Mouse (Mus musculus) T-cell, adult 2 months (primary cell): ENCODE measurements around the gene Dscaml1.

ENCODE experiments used
- DNase-seq: peaks from one replicate; pipeline ENCODE4 v3.0.0; 2022; ENCODE audit warnings: low spot score

The Dscaml1 gene

DNA sequence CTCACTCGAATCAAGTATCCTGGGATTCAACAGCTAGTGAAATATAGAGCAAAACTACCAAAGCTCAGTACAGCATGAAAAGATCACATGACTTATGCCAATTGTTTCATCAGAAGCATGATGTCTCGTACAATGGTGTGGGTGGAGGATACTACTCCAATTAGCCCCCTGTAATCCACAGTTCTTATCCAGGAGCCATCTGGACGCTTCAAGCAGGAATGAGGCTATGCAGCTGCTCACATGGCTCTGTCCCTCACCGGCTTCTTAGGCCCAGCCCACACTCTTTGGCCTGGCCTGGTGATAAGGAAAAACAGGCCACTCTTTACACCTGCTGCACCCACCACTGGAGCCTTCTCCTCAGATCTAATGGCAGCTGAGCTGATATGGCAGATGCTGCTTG lies 208.6 kb downstream of the Dscaml1 start:
- DNase-seq = no peak

DNA sequence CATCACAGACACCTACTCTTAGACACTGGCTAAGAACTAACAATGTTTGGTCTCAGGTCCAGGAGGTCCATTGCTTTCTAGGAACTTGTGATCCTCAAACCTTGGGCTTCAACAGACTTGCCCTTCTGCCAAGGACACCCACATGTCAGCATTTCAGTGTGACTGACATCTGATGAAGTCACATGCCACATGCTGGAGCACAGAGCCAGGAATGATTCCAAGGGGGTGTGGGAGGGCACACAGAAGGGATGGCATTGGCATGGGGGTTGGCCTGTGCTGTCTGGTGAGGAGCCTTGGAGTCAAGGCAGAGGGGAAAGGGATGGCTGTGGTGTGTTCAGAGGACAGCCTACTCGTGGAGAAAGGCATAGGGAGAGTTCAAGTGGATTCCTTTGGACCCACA lies 210.9 kb downstream of the Dscaml1 start:
- DNase-seq = no peak

DNA sequence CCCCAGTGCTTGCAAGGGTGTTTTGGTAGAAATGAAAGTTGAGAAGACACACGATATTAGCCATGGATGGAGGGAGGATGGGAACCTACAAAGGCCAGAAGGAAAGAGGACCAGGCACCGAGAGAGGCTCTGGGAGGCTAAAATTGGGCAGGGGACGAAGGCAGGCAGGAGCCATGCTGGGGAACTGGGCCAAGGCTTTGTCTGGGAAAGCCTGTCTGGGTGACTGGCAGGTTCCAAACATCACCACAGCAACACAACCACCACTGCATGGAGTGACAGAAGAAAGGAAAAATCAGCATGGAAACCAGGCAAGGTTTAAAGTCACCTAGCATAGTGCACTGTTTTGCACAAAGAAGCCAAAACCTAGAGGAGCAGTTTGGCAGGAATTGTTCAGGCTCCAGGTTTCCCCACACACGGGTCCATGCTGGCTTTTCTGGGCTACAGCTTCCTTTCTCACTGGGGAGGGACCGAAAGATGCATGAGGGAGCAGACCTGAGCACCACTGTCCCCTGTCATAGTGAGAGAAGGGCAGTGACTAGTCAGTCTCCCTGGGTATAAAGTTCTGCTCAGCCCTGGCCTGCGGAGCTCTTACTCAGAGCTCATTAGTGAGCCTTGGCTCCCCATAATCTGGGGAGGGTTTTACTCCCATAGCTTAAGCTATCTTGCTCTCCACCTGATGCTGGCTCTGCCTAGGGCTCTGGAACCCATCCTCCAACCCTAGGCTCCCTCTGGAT lies 211.9 kb downstream of the Dscaml1 start:
- no peak for DNase-seq

DNA sequence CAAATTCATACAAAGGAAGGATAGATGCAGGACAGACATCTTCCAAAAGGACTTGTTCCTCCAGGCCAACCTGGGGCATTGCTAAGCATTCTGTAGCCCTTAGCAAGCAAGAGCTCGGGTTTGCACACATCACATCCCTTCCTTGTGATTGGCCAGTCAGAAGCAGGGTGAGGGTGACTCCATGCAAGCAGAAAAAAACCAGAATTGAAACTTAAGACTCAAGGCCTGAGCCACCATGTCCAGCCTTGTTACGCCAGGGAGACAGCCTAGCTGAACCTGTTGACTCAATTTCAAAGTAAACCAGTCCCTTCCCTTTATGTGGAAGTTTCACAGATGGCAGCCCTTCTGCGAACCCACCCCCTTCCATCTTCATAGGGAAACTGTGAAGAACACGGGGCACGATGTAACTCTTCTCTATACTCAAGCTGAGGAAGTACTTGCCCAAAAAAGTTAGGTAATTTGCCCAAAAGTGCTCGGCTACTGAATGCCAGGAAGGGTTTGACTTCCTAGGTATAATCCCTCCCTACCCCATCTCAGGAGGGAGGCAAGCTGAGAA lies 218.5 kb downstream of the Dscaml1 start:
- DNase-seq = no peak

DNA sequence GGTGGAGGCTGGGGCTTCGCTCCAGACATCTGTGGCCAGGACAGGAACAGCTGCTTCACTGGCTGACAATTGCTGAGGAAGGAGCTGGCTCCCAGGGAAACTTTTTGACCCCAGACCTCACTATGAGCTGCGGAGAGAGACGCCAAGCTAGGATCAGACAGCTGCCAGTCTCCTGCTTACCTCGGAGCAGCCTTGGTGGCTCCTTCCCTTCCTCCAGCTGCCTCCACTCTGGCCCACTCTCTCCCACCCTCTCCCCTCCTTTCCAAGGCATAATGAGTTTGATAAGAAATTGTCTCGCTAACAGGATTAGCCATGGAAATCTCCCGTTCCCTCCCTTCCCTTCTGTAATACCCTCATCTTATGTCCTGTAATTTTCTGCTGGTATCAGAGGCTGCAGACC lies 219.1 kb downstream of the Dscaml1 start:
- no peak for DNase-seq

DNA sequence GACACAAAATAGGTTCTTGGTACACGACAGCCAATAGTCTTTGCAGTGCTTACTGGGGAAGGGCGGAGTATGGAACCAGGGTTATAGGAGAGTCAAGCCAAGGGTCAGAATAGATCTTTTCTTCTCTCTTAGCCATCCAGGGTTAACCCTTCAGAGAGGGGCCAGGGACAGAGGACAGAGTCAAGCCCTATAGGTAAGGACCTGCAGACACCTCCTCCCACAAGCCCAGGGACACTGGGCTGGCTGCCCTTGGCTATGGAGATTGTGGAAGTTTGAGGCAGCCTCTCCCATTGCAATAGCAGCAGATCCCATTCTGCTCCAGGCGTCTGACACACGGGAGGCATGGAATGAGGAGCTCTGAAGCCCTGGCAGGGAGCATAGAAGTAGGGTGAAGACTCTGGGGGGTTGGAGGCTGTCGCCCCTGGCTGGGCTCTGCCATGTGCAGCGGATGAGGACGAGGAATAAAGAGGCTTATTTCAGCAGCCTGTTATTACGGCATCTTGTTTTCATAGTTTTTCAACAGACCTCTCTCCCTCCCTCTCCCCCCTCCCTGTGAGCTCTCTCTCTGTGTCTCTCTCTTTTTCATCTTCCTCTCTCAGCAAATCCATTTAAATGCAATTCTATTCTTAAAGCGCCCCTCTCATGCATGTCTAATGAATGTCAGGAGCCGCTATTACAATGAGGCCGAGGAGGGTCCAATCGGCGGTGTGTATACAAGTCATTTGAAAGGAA lies 224.8 kb downstream of the Dscaml1 start:
- no peak for DNase-seq

DNA sequence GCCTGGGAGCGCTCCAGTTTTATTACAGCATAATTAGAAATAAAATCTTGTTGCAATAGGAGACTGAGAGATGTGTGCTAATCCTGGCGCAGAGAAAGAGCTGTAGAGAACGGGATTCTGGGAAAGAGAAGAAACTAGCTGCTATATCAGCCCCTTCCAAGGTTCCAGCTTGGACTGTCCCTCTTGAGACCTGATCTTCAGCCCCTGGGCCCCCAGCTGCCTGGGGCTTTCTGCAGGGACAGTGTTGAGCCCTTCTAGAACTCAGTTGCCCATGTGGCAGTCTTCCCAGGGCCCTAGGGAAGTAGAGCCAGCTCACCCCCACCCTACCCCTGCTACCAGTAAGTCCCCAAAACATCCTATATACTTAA lies 225.4 kb downstream of the Dscaml1 start:
- DNase-seq = no peak

DNA sequence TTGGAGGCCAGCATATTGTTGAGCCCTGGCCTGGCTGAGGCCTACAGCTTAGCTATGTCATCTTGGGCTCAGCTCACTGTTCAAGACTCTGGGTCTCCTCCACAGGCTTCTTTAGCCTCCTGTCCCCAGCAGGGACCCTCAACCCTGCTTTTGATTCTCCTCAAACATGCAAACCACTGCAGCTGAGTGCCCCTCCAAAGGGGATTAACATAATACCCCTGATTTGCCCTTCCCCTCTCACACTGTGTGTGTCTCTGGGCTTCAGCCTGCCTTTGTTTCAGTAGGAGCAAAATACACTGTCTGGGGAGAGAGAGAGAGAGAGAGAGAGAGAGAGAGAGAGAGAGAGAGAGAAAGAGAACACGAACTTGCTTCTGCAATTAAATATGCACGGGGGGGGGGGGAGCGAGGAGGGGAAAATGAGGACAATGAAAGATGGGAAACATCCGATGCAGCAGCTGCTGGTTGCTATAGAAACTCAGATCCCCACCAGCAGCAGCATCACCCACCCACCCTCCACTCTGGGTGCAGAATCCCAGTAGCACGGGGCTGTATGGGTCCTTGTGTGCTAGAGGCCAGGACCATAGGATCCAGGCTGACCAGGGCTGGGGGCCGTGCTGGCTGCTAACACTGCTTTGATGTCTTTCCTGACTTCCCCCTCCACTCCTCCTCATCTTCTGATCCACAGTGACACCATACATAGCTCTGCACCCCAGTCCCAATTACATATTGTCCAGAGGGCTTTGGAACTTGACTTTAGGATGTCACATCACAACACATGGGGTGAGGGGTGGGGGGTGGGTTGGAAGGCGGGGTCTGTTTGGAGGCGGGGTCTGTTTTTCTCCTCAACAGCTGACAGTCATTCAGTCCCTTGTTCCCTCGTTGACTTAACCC lies 231.0 kb downstream of the Dscaml1 start:
- DNase-seq = no peak

DNA sequence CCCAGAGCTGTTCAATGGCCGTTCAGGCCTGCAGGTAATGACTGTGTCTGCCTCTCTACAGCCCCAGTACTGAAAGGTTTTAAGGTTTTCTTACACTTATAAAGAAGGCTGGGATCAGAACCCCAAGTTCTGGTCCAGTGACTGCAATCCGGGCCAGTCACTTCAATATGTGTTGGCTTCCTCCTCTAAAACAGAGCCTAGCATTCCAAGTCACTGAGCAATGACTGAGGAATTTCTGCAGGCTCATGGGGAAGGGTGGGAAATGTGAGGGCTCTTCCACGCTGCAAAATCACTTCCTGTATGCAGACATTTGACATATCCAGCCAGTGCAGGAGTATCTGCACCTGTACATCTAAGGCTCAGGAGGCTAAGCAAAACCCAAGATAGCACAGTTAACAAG lies 233.8 kb downstream of the Dscaml1 start:
- DNase-seq = no peak

DNA sequence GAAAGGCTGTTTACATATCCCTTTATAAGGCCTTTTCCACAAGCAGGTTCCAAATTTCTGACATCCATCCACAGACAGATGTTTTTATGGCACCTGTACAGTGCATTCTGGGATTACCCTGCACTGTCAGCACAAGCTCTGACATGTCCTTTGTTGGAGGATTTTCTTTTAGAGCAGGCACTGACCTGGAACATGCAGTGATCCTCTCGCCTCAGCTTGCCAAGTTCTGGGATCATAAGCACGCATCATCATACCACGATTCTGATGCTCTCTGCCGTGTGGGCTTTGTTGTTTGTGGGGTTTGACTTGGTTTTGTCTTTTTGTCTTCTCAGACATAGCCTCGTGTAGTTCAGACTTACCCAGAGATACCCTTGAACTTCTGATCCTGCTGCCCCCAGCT lies 236.0 kb downstream of the Dscaml1 start:
- DNase-seq = no peak

DNA sequence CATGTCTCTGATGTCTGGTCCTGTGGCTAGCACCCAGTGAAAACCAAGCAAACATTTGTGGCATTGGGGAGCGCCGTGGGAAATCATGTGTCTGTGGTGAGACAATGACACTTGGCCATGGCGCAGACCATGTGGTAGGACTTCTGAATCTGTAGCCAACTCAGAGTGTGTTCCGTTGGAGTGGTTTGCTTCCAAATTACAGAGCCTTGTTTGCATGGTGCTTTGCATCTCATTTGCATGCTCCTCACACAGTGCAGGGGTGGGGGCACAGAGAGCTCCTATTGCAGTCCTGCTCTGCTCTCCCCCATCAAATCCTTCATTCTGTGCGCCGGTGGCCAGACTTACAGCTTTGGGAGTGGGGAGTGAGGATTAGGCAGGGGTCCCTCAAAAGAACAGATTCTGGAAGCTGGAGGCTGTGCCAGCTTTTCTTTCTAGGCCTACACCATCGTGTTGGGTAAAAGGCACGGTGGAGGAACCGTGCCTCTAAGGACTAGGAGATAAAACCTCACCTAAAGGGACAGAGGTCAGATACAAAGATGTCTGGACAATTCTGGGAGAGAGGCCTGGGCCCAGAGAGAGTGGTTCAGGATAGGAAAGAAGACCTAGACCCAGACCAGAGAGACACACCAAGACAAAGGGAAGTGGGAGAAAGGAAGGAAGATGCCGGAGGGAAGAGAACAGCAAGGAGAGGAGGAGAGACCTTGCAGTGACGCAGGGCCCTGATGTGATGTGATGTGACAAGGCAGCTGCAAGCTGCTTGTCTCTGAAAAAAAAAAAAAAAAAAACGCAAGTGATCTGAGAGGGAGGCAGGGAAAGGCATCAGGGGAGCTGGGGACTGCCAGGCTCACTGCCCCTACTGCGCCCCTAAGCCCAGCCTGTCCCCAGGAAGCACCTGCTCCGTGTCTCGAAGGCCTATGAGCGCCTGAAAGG lies 237.2 kb downstream of the Dscaml1 start:
- DNase-seq = no peak

DNA sequence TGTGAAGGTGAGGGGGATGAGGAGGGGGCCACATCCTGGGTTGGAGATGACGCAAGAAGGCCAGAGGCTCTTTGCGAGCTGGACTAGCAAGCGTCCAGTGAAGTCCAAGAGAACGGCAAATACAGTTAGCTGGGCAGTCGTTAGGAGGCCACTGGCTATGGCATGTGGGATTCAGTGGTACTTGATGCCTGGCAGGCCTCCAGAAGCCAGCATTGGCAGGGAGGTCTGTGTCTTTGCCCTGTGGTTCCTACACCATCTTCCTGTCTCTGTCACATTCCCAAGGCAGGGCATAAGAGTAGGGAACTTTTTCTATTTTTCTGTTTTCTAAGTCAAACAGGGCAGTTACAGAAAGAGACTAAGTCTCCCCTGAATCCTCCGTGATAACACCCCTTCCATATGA lies 237.9 kb downstream of the Dscaml1 start:
- DNase-seq = no peak

DNA sequence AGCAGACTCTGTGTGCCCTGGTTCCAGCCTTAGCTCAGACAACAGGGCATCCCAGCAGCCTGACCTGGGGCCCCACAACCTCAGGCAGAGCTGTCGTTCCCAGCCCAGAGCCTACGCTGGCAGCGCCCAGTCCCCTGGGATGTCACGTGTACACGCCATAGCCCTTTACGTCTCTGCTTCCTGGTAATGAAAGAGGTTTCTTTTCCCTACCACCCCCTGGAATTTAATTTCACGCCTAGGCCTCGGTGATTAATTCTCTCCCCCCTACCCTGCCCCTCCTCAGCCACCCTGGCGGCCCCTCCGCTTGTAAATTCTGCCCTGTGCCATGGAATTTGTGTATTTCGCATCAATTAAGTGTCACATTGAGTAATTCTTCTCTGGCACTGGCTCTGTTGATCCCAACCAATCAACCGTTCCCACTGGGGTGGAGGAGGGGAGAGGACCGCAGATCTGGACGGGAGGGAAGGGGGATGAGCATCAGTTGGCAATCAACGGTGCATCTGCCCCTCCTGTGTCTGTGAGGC lies 238.5 kb downstream of the Dscaml1 start:
- DNase-seq = no peak

DNA sequence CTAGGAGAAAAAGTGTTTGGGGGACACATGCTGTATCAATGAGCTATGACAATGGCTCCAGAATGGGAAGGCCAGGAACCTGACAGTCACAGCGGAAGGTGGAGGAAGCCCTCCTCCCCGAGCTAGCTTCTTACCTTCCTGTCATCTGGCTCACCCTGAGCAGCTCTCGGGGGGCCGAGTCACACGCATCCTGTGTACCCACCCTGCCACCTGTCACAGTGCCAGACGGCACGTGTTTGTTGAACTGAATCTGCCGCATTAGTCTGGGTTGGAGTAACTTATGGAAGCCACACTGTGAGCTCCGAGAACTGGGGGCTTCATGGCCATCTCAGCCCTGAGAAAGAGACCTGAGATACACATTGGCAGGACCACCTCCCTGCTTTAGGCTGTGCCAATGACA lies 249.5 kb downstream of the Dscaml1 start:
- no peak for DNase-seq

DNA sequence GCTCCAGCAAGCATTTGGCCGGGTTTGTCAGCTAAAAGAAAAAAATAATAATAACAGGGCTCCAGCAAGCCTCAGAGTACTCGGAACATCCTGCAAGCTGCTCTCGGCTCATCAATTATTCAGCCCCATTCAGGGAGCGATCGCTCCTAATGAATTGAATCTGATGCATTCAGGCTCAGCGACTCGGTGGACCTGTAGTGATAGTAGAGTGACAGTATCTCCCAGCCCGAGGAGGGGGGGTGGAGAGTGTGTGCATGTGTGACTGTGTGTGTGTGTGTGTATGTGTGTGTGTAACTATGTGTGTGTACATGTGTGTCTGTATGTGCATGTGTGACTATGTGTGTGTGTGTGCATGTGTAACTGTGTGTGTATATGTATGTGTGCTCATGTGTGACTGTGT lies 250.2 kb downstream of the Dscaml1 start:
- no peak for DNase-seq

DNA sequence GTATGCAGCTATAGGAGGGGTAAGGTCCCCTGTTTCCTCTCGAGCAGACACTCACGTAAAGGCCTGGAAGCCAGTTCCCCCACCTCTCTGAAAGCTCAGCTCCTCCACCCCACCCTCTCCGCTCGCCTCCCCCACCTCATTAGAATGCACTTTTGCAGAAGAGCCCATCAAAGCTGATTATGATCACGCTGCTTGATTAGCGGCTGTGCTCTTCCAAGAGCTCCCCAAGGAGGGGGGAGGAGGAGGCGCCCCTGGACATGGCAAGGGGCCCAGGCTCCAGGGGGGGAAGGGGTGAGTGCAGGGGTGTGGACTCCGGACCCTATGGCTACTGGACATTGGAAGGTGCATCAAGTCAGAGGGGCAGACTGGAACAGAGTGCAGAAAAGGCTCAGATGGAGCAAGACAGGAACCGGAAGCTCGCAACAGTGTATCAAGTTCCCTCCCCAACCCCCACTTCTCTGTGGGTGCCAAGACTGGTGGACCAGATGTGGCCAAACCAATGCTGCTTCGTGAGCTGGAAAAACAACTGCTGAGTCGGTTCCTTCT lies 250.9 kb downstream of the Dscaml1 start:
- DNase-seq = no peak

DNA sequence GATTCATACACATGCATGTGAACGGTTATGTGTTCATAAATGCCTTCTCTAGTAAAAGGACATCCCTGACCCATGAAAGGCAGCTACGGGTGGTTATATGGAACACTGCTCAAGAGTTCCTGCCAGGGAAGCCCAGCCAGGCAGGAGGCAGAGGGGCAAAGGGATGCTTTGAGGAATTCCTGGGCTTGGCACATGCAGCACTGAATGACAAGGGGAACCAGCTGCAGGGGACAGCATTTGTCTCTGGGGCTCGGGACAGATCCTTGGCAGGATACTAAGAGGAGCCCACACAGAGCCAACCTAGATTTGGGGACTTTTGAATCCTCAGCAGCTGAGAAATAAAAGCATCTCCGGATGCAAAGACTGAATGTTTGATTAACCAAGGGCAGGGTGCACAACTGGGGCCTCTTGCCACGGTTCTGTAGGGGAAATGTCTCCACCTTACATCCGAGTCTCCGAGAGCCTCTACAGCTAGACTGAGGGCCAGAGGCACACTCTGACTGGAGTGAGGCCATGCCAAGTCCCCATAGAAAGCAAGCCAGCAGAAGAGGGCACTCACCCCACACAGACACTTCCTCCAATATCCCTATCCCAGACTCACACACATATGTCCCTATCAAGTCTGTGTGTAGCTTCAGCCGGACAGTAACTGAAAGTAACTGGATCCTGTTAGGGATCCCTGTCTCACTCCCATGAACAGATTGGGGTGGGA lies 251.7 kb downstream of the Dscaml1 start:
- no peak for DNase-seq

DNA sequence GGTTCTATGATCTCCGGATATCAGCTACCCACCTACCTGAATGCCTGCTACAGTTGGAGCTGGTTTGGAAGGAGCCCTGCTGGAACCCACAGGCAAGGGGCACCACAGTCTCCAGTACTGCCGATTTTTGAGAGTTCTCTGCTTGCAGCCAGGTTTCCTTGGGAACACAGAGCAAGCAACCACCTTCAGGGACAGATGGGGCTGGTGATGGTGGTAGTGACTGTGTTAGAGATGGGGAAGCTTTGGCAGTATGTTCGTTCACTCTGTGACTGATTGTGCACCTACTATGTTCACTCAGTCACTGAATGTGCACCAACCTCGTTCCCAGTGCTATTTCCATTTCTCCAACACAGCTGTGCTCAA lies 252.2 kb downstream of the Dscaml1 start:
- DNase-seq = no peak

DNA sequence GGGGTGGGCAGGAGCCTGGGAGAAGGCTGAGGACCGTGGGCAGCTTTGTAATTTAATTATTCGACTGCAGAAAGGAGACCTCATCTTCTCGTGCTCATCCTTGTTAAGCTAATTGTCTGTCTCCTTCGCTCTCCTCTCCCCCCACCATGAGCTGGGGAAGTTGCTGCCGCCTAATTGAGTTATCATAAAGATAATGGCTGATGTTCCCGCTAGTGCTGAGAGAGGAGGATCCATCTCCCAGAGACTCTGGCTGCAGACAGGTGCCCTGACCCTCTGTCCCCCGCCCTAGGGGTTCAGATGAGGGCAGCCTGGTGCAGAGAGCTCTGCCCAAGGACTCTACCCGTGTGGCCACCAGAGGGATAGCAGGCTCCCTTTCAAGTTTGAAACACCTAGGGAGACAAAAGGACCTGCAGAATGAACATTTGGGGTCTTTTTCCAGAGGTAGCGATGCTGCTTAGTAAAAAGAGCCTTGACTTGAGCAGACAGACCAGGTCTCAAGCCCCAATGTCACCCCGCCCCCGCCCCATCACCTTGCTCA lies 256.1 kb downstream of the Dscaml1 start:
- DNase-seq = no peak
